Mouse (Mus musculus): Measurements from ENCODE around the gene Jsrp1.

DNA sequence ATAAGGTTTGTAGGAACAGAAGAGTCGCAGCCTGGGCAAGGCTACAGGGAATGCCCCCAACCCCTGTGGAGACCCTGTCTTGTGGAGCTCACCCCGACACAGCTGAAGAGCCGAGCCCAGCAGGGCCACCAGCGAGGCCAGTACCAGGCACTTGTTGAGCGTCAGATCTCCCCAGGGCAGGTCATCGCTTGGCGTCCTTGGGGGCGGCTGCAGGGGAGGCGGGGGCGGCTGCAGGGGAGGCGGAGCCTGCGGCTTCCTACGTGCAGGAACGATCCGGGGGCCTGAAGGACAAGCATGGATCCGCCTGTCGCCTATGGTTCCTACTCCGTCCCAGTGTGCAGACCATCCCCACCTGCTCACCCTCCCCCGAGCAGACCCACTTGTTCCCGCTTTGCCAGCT is 3.2 kb downstream of the Jsrp1 start:
- TF ChIP-seq CTCF (IDR thresholded peaks at IDR 0.05; ENCODE audit: extremely low read depth, insufficient read length, insufficient replicate concordance, low read depth, low read length) (no peak), POLR2A (IDR thresholded peaks at IDR 0.05; ENCODE audit: low read depth, low read length) (no peak)
